Mouse (Mus musculus): ENCODE results near the gene Gm7102. TPM values are rescaled to one million over a fixed set of nuclear protein-coding genes. Genes with fewer than 3 reads are reported as not detected.
"Not testable (repeated sequence)": the region's sequence is repeated elsewhere in the genome, so short reads cannot be mapped to it uniquely, and the experiment has no call there.

Gene Gm7102
- polyA plus RNA-seq, 1 experiment from 2014 or later, result 0.13 TPM

DNA sequence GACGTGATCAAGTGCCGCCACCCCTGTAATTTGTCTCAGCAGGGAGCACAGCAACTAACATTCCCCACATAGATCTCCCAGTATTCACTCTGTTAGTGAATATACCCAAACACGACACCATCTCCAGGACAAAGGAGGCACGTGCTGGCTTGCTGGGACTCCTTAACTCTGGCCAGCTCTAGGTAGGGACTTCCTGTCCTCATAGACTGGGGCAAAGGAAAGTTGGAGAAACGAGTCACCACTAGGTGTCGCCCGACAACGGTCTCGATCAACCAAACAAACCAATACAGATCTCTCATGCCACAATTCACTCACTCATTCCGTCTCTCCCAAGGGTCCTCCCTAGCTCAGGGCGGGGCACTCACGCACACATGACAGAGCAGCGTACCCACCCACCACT, 23.2 kb upstream of the Gm7102 start:
- Histone ChIP-seq H3K27ac (replicated peaks) (no peak overlapping the region), H3K4me2 (replicated peaks; ENCODE audit: low read depth) (no peak overlapping the region)

DNA sequence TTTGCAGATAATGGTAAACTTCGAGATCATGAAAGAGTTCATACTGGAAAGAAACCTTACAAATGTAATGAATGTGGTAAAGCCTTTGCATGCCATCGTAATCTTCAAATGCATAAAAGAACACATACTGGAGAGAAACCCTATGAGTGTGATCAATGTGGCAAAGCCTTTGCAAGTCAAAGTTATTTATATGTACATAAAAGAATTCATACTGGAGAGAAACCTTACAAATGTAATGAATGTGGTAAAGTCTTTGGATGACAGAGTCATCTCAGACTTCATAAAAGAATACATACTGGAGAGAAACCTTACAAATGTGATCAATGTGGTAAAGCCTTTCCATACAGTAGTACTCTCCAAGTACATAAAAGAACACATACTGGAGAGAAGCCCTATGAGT, 7.5 kb upstream of the Gm7102 start, which contains the start of gene Gm6020:
Gene Gm6020, plus strand, starts transcription at position 301 of the 400 bp plus-strand sequence.
- not testable (repeated sequence) for ATAC-seq (ENCODE audit: low FRiP score, low TSS enrichment); H3K27me3 ChIP-seq (ENCODE audit: control insufficient read depth, insufficient read depth, low read length); H3K9ac ChIP-seq (ENCODE audit: low read length)

More for the DNA sequence above, 23.2 kb upstream of the Gm7102 start:
- Histone ChIP-seq H3K4me1 (replicated peaks; ENCODE audit: control insufficient read depth, insufficient read depth) (no peaks in the 10 kb centered on the region), H3K9me3 (ENCODE audit: control insufficient read depth, low read length) (no peaks in the 10 kb centered on the region), H3K36me3 (ENCODE audit: control insufficient read depth, insufficient read depth, low read length) (no peaks in the 10 kb centered on the region), H3K9ac (ENCODE audit: low read length) (no peak overlapping the region), H3K27me3 (ENCODE audit: control insufficient read depth, insufficient read depth, low read length) (no peaks in the 10 kb centered on the region), H3K4me3 (ENCODE audit: low read depth, low read length) (no peak overlapping the region)
- TF ChIP-seq CTCF (IDR thresholded peaks at IDR 0.05; ENCODE audit: low read depth) (no peak), EP300 (optimal IDR thresholded peaks at IDR 0.05) (no peak)
- ATAC-seq (ENCODE audit: low FRiP score, low TSS enrichment), result no peak
- peak; percentile 91 for DNase-seq (ENCODE audit: low spot score)
- 12% methylated on average over 12 of the region's 13 CpGs for WGBS

GRCm38 (mm10) chr19:61151701-61152420, 24.2 kb downstream of the Gm7102 start:
- Histone ChIP-seq H3K9ac (ENCODE audit: low read length) (peak overlapping the region; percentile 54), H3K27ac (replicated peaks) (no peak overlapping the region), H3K4me1 (replicated peaks; ENCODE audit: control insufficient read depth, insufficient read depth) (no peaks in the 10 kb centered on the region), H3K27me3 (ENCODE audit: control insufficient read depth, insufficient read depth, low read length) (no peaks in the 10 kb centered on the region), H3K4me3 (ENCODE audit: low read depth, low read length) (peak overlapping the region; percentile 42), H3K4me2 (replicated peaks; ENCODE audit: low read depth) (peak overlapping the region; percentile 66), H3K36me3 (ENCODE audit: control insufficient read depth, insufficient read depth, low read length) (no peaks in the 10 kb centered on the region), H3K9me3 (ENCODE audit: control insufficient read depth, low read length) (no peaks in the 10 kb centered on the region)
- ATAC-seq (ENCODE audit: low FRiP score, low TSS enrichment) (peak; percentile 88), DNase-seq (ENCODE audit: low spot score) (peak; percentile 61)
- TF ChIP-seq CTCF (IDR thresholded peaks at IDR 0.05; ENCODE audit: low read depth) (no peak), EP300 (optimal IDR thresholded peaks at IDR 0.05) (no peak)
- 5% methylated on average over 27 of the region's 27 CpGs for WGBS

More for the DNA sequence above, 7.5 kb upstream of the Gm7102 start, which contains the start of gene Gm6020:
- not testable (repeated sequence) for H3K4me3 ChIP-seq (ENCODE audit: low read depth, low read length); H3K4me1 ChIP-seq (replicated peaks; ENCODE audit: control insufficient read depth, insufficient read depth); H3K4me2 ChIP-seq (replicated peaks; ENCODE audit: low read depth); H3K9me3 ChIP-seq (ENCODE audit: control insufficient read depth, low read length); H3K27ac ChIP-seq (replicated peaks); DNase-seq (ENCODE audit: low spot score); H3K36me3 ChIP-seq (ENCODE audit: control insufficient read depth, insufficient read depth, low read length)
- WGBS, result 88% methylated on average over 2 of the region's 2 CpGs

- Histone ChIP-seq H3K4me3 (ENCODE audit: low read depth, low read length) (peak overlapping the region; percentile 42), H3K9me3 (ENCODE audit: control insufficient read depth, low read length) (no peaks in the 10 kb centered on the region), H3K9ac (ENCODE audit: low read length) (peak overlapping the region; percentile 54), H3K4me1 (replicated peaks; ENCODE audit: control insufficient read depth, insufficient read depth) (no peaks in the 10 kb centered on the region), H3K4me2 (replicated peaks; ENCODE audit: low read depth) (peak overlapping the region; percentile 66), H3K27me3 (ENCODE audit: control insufficient read depth, insufficient read depth, low read length) (no peaks in the 10 kb centered on the region), H3K36me3 (ENCODE audit: control insufficient read depth, insufficient read depth, low read length) (no peaks in the 10 kb centered on the region), H3K27ac (replicated peaks) (no peak overlapping the region)
- WGBS, result 5% methylated on average over 8 of the region's 8 CpGs
- peak; percentile 78 for DNase-seq (ENCODE audit: low spot score)
- TF ChIP-seq CTCF (IDR thresholded peaks at IDR 0.05; ENCODE audit: low read depth) (no peak), EP300 (optimal IDR thresholded peaks at IDR 0.05) (no peak)
- ATAC-seq (ENCODE audit: low FRiP score, low TSS enrichment), result peak; percentile 90
Measured at GRCm38 (mm10) chr19:61151372-61151700, 24.8 kb downstream of the Gm7102 start.

GRCm38 (mm10) chr19:61141299-61141698, 34.8 kb downstream of the Gm7102 start:
- Histone ChIP-seq H3K36me3 (ENCODE audit: control insufficient read depth, insufficient read depth, low read length) (no peaks in the 10 kb centered on the region), H3K27me3 (ENCODE audit: control insufficient read depth, insufficient read depth, low read length) (no peaks in the 10 kb centered on the region), H3K9me3 (ENCODE audit: control insufficient read depth, low read length) (no peaks in the 10 kb centered on the region), H3K4me2 (replicated peaks; ENCODE audit: low read depth) (peak overlapping the region; percentile 82), H3K4me3 (ENCODE audit: low read depth, low read length) (peak overlapping the region; percentile 79; the same call in 1 of the 2 replicates), H3K4me1 (replicated peaks; ENCODE audit: control insufficient read depth, insufficient read depth) (no peaks in the 10 kb centered on the region; the same call in 1 of the 2 replicates), H3K27ac (replicated peaks) (no peak overlapping the region; the same call in 1 of the 2 replicates), H3K9ac (ENCODE audit: low read length) (peak overlapping the region; percentile 85; the same call in 1 of the 2 replicates)
- WGBS, result 23% methylated on average over 4 of the region's 4 CpGs
- ATAC-seq (ENCODE audit: low FRiP score, low TSS enrichment) (no peak), DNase-seq (ENCODE audit: low spot score) (no peak)
- TF ChIP-seq CTCF (IDR thresholded peaks at IDR 0.05; ENCODE audit: low read depth) (no peak), EP300 (optimal IDR thresholded peaks at IDR 0.05) (no peak)
